Mouse (Mus musculus) megakaryocyte, embryonic 14.5 days (primary cell): ENCODE measurements around the gene Mgat4b. TPM values are rescaled to one million over a fixed set of nuclear protein-coding genes. Genes with fewer than 3 reads are reported as not detected.
A peak's percentile ranks its signal among the peaks of the same experiment; 100 is the strongest.

Experiments used
- H3K27me3 ChIP-seq: replicated peaks from 2 replicates; pipeline ENCODE3; 2012; ENCODE audit warnings: inconsistent platforms
- H3K36me3 ChIP-seq: replicated peaks from 2 replicates; pipeline ENCODE3; 2012; ENCODE audit warnings: low read length, inconsistent platforms, mixed read lengths
- H3K4me1 ChIP-seq: 2 replicates; pipeline ENCODE4 v1.6.1; 2012; ENCODE audit warnings: inconsistent platforms
- H3K4me3 ChIP-seq: replicated peaks from 2 replicates; pipeline ENCODE3; 2012; ENCODE audit warnings: moderate library complexity, mild to moderate bottlenecking, inconsistent platforms
- H3K9me3 ChIP-seq: 2 replicates; pipeline ENCODE4 v1.6.1; 2012; ENCODE audit warnings: inconsistent platforms
- FLI1 ChIP-seq: IDR thresholded peaks from 2 replicates; pipeline ENCODE4 v1.6.1; 2012; ENCODE audit warnings: low read length, inconsistent platforms, mixed read lengths
- GATA1 ChIP-seq: IDR thresholded peaks from 3 replicates; pipeline ENCODE4 v1.6.1; 2012; ENCODE audit warnings: mixed read lengths, low read length, inconsistent platforms, borderline replicate concordance
- polyA plus RNA-seq: library from polyadenylated mRNA; stranded (reverse); fragments of >175 nt; gene quantifications from 2 replicates; pipeline ENCODE4 v1.2.3, GENCODE M21; 2012; ENCODE audit warnings: low replicate concordance; ENCODE audit not compliant: insufficient read depth

The Mgat4b gene
- polyA plus RNA-seq, 1 experiment = 119 TPM

DNA sequence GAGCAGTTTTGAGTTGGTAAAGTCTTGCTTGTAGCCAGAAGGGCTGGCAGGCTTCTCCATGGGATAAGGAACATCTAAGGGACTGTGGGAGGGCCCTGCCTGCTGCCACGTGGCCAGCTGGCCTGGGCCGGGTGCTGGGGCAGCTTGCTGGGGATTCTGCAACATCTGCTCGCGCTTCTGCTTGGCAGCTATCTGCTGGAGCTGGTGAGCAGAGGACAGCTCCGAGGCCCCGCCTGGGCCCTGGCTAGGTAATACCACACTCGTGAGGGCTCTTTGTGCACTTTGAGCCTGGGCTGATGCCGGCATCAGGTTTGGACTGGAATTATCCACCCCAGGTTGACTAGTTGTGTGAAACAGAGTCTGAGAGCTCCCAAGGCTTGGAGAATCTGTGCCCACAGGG is 55.2 kb downstream of the Mgat4b start:
- no peak overlapping the region for H3K4me3 ChIP-seq
- peaks cover 83% of the 10 kb centered on the region for H3K36me3 ChIP-seq
- no peaks in the 10 kb centered on the region for H3K27me3 ChIP-seq
- H3K9me3 ChIP-seq = peaks cover under 1% of the 10 kb centered on the region; the same call in 1 of the 2 replicates
- TF ChIP-seq FLI1 (no peak), GATA1 (no peak)
- peaks cover 68% of the 10 kb centered on the region for H3K4me1 ChIP-seq

DNA sequence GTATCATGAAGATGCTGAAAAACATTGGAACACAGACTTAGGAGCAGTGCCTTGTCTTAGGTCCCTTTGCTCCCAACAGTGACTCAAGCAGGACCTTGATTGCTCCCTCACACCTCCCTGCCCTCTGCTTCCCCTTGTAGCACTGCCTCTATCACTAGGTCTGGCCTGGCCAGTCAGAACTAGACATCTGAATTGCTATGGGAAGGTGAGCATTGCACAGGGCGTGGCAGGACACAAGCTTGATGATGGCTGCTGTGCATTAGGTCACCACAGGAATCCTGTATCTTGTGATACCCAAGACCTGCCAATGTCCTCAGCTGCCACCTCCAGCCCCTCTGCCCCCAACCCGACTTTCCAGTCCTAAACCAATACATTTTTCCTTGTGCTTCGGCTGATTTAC is 56.3 kb downstream of the Mgat4b start:
- peaks cover 83% of the 10 kb centered on the region for H3K36me3 ChIP-seq
- H3K4me1 ChIP-seq = peaks cover 74% of the 10 kb centered on the region

DNA sequence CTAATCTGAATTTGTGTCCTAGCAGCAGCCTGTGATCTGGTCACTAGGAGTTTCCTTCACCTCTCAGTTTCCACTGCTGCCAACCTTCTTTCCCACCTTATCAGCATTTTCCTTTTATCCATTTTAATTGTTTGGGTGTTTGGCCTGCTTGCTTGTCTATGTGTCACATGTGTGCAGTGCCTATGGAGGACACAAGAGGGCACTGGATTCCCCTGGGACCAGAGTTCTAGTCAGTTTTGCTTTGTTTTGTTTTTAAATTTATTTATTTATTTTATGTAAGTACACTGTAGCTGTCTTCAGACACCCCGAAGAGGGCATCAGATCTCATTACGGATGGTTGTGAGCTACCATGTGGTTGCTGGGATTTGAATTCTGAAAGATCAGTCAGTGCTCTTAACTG is 58.5 kb downstream of the Mgat4b start:
- no peak for TF ChIP-seq FLI1
- TF ChIP-seq GATA1 = no peak
- no peaks in the 10 kb centered on the region for H3K27me3 ChIP-seq
- peaks cover 86% of the 10 kb centered on the region for H3K4me1 ChIP-seq
- peaks cover 3% of the 10 kb centered on the region; the same call in 1 of the 2 replicates for H3K9me3 ChIP-seq
- H3K4me3 ChIP-seq = no peak overlapping the region
- H3K36me3 ChIP-seq = peaks cover 74% of the 10 kb centered on the region

More for the DNA sequence above, 56.3 kb downstream of the Mgat4b start:
- TF ChIP-seq GATA1 (no peak), FLI1 (no peak)
- Histone ChIP-seq H3K27me3 (no peaks in the 10 kb centered on the region), H3K9me3 (peaks cover 3% of the 10 kb centered on the region; the same call in 1 of the 2 replicates), H3K4me3 (no peak overlapping the region)

DNA sequence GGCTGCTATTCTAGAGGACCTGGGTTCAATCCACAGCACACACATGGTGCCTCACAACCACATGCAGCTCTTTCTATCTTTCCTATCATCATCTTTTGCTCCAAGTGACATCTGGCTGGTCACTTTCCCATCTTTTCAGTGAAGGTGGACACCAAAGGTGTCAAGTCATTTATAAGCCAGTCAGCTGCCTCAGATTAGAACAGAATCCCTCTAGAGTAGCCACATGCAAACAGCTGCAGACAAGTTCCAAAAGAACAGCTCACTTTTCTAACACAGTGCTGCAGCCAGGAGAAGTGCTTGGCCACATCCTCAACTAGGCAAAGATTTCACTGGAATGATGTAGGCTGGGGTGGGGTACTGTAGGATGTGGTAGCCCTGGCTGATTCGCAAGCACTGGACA is 59.2 kb downstream of the Mgat4b start:
- Histone ChIP-seq H3K36me3 (peaks cover 68% of the 10 kb centered on the region), H3K4me3 (no peak overlapping the region), H3K9me3 (peaks cover 3% of the 10 kb centered on the region; the same call in 1 of the 2 replicates), H3K4me1 (peaks cover 90% of the 10 kb centered on the region), H3K27me3 (no peaks in the 10 kb centered on the region)
- TF ChIP-seq FLI1 (no peak), GATA1 (no peak)

DNA sequence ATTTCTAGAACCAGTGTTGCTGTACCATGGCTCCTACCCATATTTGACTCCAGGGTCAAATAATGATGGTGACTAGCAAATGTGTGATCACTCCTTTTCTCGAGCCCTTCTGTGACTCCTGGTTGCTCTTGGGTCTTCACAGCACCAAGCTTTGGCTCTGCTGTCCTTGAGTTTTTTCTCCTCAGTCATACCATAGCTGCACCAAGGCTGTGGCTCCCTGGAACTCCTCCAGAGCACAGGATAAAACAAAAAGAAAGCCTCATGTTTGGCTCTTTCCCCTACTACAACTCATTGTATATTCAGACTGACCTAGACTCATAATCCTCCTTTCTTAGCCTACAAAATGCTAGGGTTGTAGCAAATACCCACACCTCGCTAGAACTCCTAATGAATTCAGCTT is 62.1 kb downstream of the Mgat4b start:
- H3K27me3 ChIP-seq = no peaks in the 10 kb centered on the region
- H3K4me3 ChIP-seq = no peak overlapping the region
- H3K4me1 ChIP-seq = peaks cover 96% of the 10 kb centered on the region
- H3K9me3 ChIP-seq = peaks cover 3% of the 10 kb centered on the region; the same call in 1 of the 2 replicates
- TF ChIP-seq GATA1 (no peak), FLI1 (no peak)
- H3K36me3 ChIP-seq = peaks cover 50% of the 10 kb centered on the region

DNA sequence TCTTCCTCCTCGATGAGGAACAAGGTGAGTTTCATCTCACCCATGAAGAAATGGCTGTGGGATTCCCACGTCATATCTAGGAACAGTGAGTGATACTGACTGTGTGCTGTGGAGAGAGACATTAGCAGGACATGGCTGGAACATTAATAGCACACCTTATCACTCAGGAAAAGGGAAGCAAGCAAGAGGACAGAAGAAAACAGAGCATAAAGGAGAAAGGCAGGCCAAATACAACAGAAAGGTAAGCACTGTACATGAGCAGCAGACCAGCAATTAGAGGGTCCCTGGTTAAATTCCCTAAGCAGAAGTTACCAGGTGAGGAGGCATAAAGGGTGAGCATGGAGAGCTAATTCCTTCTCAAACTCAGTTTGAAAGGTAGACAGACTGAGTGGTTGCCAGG is 64.4 kb downstream of the Mgat4b start:
- peaks cover 53% of the 10 kb centered on the region for H3K36me3 ChIP-seq
- H3K4me3 ChIP-seq = peak overlapping the region; percentile 86
- no peaks in the 10 kb centered on the region for H3K27me3 ChIP-seq
- H3K4me1 ChIP-seq = peaks cover 100% of the 10 kb centered on the region
- H3K9me3 ChIP-seq = peaks cover 3% of the 10 kb centered on the region; the same call in 1 of the 2 replicates
- TF ChIP-seq GATA1 (no peak), FLI1 (no peak)

DNA sequence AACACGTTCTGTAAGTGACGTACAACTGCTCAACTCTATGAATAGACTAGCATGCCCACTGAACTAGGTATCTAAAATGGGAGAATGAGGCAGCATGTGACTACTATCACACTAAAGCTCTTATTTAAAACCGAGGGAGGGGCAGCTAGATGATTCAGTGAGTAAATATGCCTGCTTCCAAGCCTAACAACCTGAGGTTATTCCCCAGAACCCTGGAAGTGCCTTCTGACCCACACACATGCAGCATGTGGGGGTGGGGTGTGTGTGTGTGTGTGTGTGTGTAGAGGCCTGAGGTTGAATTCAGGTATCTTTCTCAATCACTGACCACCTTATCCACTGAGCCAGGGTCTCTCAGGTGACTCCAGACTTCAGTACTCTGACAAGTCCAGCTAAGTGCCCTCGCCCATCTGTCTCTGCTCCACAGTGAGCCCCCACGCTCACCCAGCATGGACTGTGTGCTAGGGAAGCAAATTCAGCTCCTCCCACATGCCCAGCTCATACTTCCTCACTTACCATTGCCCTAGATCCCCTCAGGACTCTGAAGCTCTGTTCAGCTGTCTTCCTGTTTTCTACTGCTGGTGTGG is 65.0 kb downstream of the Mgat4b start:
- Histone ChIP-seq H3K4me1 (peaks cover 100% of the 10 kb centered on the region), H3K4me3 (peak overlapping the region; percentile 86), H3K9me3 (peaks cover 3% of the 10 kb centered on the region; the same call in 1 of the 2 replicates), H3K36me3 (peaks cover 50% of the 10 kb centered on the region), H3K27me3 (no peaks in the 10 kb centered on the region)
- TF ChIP-seq GATA1 = no peak
- no peak for TF ChIP-seq FLI1

DNA sequence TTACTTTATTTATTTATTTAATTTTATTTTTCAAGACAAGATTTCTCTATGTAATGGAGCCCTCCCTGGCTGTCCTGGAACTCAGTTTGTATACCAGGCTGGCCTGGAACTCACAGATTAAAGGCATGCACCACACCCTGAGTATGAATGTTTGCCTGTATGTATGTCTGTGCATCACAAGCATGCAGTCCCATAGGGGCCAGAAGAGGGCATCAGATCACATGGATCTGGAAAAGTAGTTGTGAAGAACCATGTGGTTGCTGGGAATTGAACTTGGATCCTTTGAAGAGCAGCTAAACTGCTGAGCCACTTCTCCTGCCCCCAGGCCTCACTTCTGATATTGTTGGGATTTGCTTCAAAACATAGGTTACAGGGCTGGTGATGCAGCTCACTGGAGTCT is 66.3 kb downstream of the Mgat4b start:
- H3K4me1 ChIP-seq = peaks cover 96% of the 10 kb centered on the region
- no peaks in the 10 kb centered on the region for H3K27me3 ChIP-seq
- H3K9me3 ChIP-seq = no peaks in the 10 kb centered on the region
- peaks cover 46% of the 10 kb centered on the region for H3K36me3 ChIP-seq
- H3K4me3 ChIP-seq = no peak overlapping the region
- no peak for TF ChIP-seq FLI1
- TF ChIP-seq GATA1 = no peak

DNA sequence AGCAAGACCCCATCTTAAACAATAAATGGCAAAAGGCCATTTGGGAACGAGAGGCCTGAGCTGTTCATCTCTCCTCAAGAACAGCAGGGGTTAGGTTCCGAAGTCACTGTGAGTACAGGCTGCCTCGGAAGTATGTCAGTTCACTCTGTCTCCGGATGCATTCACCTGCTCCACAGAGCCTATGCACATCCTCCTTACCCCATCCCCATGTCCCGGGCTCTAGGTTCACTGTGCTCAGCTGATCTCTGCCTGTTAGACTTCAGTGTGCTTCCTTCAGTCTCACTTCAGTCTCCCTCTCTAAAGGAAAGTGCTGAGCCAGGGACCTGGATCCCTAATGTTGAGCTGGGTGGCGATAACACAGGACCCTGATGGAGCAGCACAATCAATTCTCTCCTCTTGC is 67.0 kb downstream of the Mgat4b start:
- TF ChIP-seq FLI1 = no peak
- TF ChIP-seq GATA1 = no peak
- no peaks in the 10 kb centered on the region for H3K27me3 ChIP-seq
- H3K9me3 ChIP-seq = no peaks in the 10 kb centered on the region
- H3K36me3 ChIP-seq = peaks cover 45% of the 10 kb centered on the region
- peaks cover 91% of the 10 kb centered on the region for H3K4me1 ChIP-seq
- peak overlapping the region; percentile 28 for H3K4me3 ChIP-seq

DNA sequence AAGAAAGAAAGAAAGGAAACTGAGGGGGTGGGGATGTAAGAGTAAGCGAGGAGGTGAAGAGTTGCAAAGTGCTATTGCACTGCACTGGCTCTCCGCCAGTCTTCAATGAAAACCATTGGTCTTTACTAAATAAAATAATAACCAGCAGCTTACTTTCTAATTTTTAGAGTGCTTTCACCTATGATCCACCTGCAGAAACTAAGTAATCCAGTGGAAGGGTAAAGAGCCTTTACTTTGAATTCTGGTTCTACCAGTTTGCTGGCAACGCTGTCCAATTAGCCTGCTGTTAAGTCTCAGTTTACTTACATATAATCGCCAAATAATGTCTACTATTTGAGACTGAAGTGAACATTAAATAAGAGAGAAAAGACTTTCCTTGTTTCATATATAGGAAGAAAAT is 68.3 kb downstream of the Mgat4b start:
- no peaks in the 10 kb centered on the region for H3K27me3 ChIP-seq
- H3K9me3 ChIP-seq = no peaks in the 10 kb centered on the region
- TF ChIP-seq FLI1 (no peak), GATA1 (no peak)
- H3K4me1 ChIP-seq = peaks cover 87% of the 10 kb centered on the region
- peaks cover 47% of the 10 kb centered on the region for H3K36me3 ChIP-seq
- no peak overlapping the region for H3K4me3 ChIP-seq
